ENCODE assay signal across 9 mouse cellular contexts in genomic region chr1:87900979-87901378, GRCm38 (mm10). TPM values are rescaled to one million over a fixed set of nuclear protein-coding genes. Genes with fewer than 3 reads are reported as not detected.
A peak's percentile ranks its signal among the peaks of the same experiment; 100 is the strongest.
DNase-seq lines count a peak whose midpoint lies in the region; ATAC-seq and TF ChIP-seq lines count a peak whose summit lies in the region.
"Had no signal": no experiment of that assay in that cellular context is flagged by ENCODE, and none has a peak within 500 bp of the region (broad histone marks: within the 10 kb centered on the region; RNA-seq: fewer than 3 reads in every experiment).

No protein-coding gene starts in this region.

- H3ac ChIP-seq in myocyte (ENCODE audit: control insufficient read depth, insufficient read length) = no peak overlapping the region

- no peak overlapping the region for H3K9ac ChIP-seq in liver, embryonic 11.5 days (ENCODE audit: low read depth, low read length)
- H3K9ac ChIP-seq in kidney, embryonic 16.5 days (replicated peaks; ENCODE audit: low read length) = no peak overlapping the region
- H3K9ac ChIP-seq in midbrain, embryonic 14.5 days (replicated peaks; ENCODE audit: low read length) = no peak overlapping the region

- no peak for TF ChIP-seq POLR2A in myocyte (IDR thresholded peaks at IDR 0.05; ENCODE audit: insufficient read length, low read depth)

- H3K27ac ChIP-seq in liver, embryonic 11.5 days (ENCODE audit: low read depth, low read length) = no peak overlapping the region
- peak overlapping the region; percentile 13; the same call in 1 of the 2 replicates for H3K27ac ChIP-seq in kidney, embryonic 16.5 days (ENCODE audit: low read length)
- no peak overlapping the region for H3K27ac ChIP-seq in midbrain, embryonic 14.5 days (replicated peaks; ENCODE audit: low read depth, low read length)

- no peak; the same call in 1 of the 2 replicates for ATAC-seq in liver, embryonic 11.5 days (replicated peaks; ENCODE audit: low FRiP score)
- ATAC-seq in kidney, embryonic 16.5 days (ENCODE audit: low FRiP score, low TSS enrichment) = peak; percentile 46
- ATAC-seq in midbrain, embryonic 14.5 days (ENCODE audit: low FRiP score, low TSS enrichment) = no peak

- peaks cover 23% of the 10 kb centered on the region for H3K79me2 ChIP-seq in myocyte (ENCODE audit: control insufficient read depth, insufficient read depth)

- DNase-seq in liver = peak; percentile 32
- DNase-seq in liver, embryonic 11.5 days (ENCODE audit: low spot score) = no peak
- peak; percentile 76 for DNase-seq in heart, adult 8-10 months (ENCODE audit: low spot score)
- no peak for DNase-seq in midbrain, embryonic 14.5 days
- DNase-seq in right cerebral cortex, postnatal 36 days (ENCODE audit: low spot score in 2 of 2) = no peak
- no peak for DNase-seq in embryo, embryonic 9.5 days (ENCODE audit: extremely low spot score)

- H3K4me1 ChIP-seq in liver, embryonic 11.5 days (replicated peaks; ENCODE audit: control insufficient read depth, insufficient read depth, low read length) = peaks cover 14% of the 10 kb centered on the region
- H3K4me1 ChIP-seq in kidney, embryonic 16.5 days (ENCODE audit: insufficient read depth, low read length) = 0 out of 2 replicates have a peak, but pooled peaks cover 4% of the 10 kb centered on the region
- H3K4me1 ChIP-seq in midbrain, embryonic 14.5 days (ENCODE audit: control insufficient read depth, insufficient read depth, low read length) = no peaks in the 10 kb centered on the region

- no peaks in the 10 kb centered on the region for H3K27me3 ChIP-seq in liver, embryonic 11.5 days (replicated peaks; ENCODE audit: control insufficient read depth, insufficient read depth, low read length)
- no peaks in the 10 kb centered on the region for H3K27me3 ChIP-seq in kidney, embryonic 16.5 days (ENCODE audit: insufficient read depth, low read length)
- H3K27me3 ChIP-seq in myocyte (ENCODE audit: control insufficient read depth, insufficient read depth, insufficient read length) = no peaks in the 10 kb centered on the region
- H3K27me3 ChIP-seq in midbrain, embryonic 14.5 days (ENCODE audit: control insufficient read depth, insufficient read depth, low read length) = no peaks in the 10 kb centered on the region

- H3K36me3 ChIP-seq in liver, embryonic 11.5 days (ENCODE audit: control insufficient read depth, insufficient read depth, low read length) = no peaks in the 10 kb centered on the region
- peaks cover 9% of the 10 kb centered on the region for H3K36me3 ChIP-seq in kidney, embryonic 16.5 days (ENCODE audit: insufficient read depth, low read length)
- no peaks in the 10 kb centered on the region for H3K36me3 ChIP-seq in myocyte (ENCODE audit: control insufficient read depth, insufficient read depth)
- H3K36me3 ChIP-seq in midbrain, embryonic 14.5 days (ENCODE audit: control insufficient read depth, insufficient read depth, low read length) = no peaks in the 10 kb centered on the region

- no peak overlapping the region for H3K4me3 ChIP-seq in liver, embryonic 11.5 days (ENCODE audit: low read depth, low read length)
- H3K4me3 ChIP-seq in kidney, embryonic 16.5 days (ENCODE audit: low read length) = no peak overlapping the region
- no peak overlapping the region for H3K4me3 ChIP-seq in myocyte
- no peak overlapping the region for H3K4me3 ChIP-seq in midbrain, embryonic 14.5 days (replicated peaks; ENCODE audit: low read depth, low read length)

- no peak overlapping the region for H3K4me2 ChIP-seq in liver, embryonic 11.5 days
- H3K4me2 ChIP-seq in kidney, embryonic 16.5 days (replicated peaks; ENCODE audit: low read depth, low read length) = no peak overlapping the region
- H3K4me2 ChIP-seq in myocyte (ENCODE audit: low read depth) = peak overlapping the region; percentile 47
- no peak overlapping the region for H3K4me2 ChIP-seq in midbrain, embryonic 14.5 days (ENCODE audit: low read length)

- no peaks in the 10 kb centered on the region for H3K9me3 ChIP-seq in liver, embryonic 11.5 days (ENCODE audit: control insufficient read depth, low read length)
- H3K9me3 ChIP-seq in kidney, embryonic 16.5 days (ENCODE audit: low read length) = no peaks in the 10 kb centered on the region
- no peaks in the 10 kb centered on the region for H3K9me3 ChIP-seq in midbrain, embryonic 14.5 days (ENCODE audit: control insufficient read depth, low read length)
- H3K9me3 ChIP-seq: G1E had no signal

- WGBS in liver, embryonic 11.5 days = 61% methylated on average over 6 of the region's 6 CpGs
- 86% methylated on average over 6 of the region's 6 CpGs for WGBS in kidney, embryonic 16.5 days
- 95% methylated on average over 6 of the region's 6 CpGs for WGBS in midbrain, embryonic 14.5 days

TF ChIP-seq in myocyte, 11 proteins besides CTCF, POLR2A, EP300 and RAD21:
- peak in 1 of 3 experiments; percentile 10 for TF ChIP-seq MYOG (IDR thresholded peaks at IDR 0.05; ENCODE audit: control insufficient read depth in 1 of 3, insufficient read depth in 1 of 3, insufficient read length in 2 of 3, low read depth in 2 of 3)
- TF ChIP-seq E2F4 (IDR thresholded peaks at IDR 0.05; ENCODE audit: insufficient read depth) = no peak
- TF ChIP-seq MAX (IDR thresholded peaks at IDR 0.05; ENCODE audit: low read depth) = no peak
- peak; percentile 56; the same call in 1 of the 2 replicates for TF ChIP-seq CEBPB (IDR thresholded peaks at IDR 0.05; ENCODE audit: insufficient read depth, poor library complexity, severe bottlenecking)
- no peak for TF ChIP-seq TCF3 (IDR thresholded peaks at IDR 0.05; ENCODE audit: insufficient read length, low read depth)
- peak in 1 of 3 experiments; percentile 45 for TF ChIP-seq MYOD1 (IDR thresholded peaks at IDR 0.05; ENCODE audit: control insufficient read depth in 1 of 3, insufficient read length in 2 of 3, low read depth in 2 of 3)

RNA-seq across cellular contexts. Expression of gene Dgkd, which starts 47.9 kb away (rescaled TPM):
- 33.5 and 33.7 TPM in 2 replicates for polyA plus RNA-seq in liver, embryonic 11.5 days (2014; fragmentation: Nextera tagmentation; extraction: Ambion mirVana)
- total RNA-seq in heart, adult 8-10 months (2022) = 10 to 100 TPM; 33.5 to 43.2 (median 42.0) TPM
- 33.8 and 35.3 TPM in 2 replicates for polyA plus RNA-seq in kidney, embryonic 16.5 days (2015; fragmentation: Nextera tagmentation; extraction: Ambion mirVana)
- 59.3 TPM for polyA plus RNA-seq in myocyte (2012; fragmentation: generic; extraction: Trizol)
- polyA plus RNA-seq in midbrain, embryonic 14.5 days (2014; fragmentation: Nextera tagmentation; extraction: Ambion mirVana) = 48.0 and 50.2 TPM in 2 replicates

Comparison
In these comparisons a context has a peak if more than half of its experiments do, and no peak if none do; other contexts are left out.
1. DNase-seq: peak in liver (single experiment) and heart, adult 8-10 months (single experiment); none in liver, embryonic 11.5 days (single experiment), midbrain, embryonic 14.5 days (single experiment), right cerebral cortex, postnatal 36 days (0 of 2) and embryo, embryonic 9.5 days (single experiment).